Mouse (Mus musculus) embryonic facial prominence, embryonic 11.5 days (tissue): ENCODE data around the gene Olfr731. TPM values are rescaled to one million over a fixed set of nuclear protein-coding genes. Genes with fewer than 3 reads are reported as not detected.

Source experiments
- ATAC-seq: fragments of 200-750 bp; cut with Nextera tagmentation; replicated peaks from 2 replicates; pipeline ENCODE4 v1.8.0; 2017; ENCODE audit warnings: low read depth; ENCODE audit not compliant: insufficient number of reproducible peaks, low FRiP score, low TSS enrichment
- DNase-seq: peaks from one replicate; pipeline ENCODE4 v3.0.0-alpha.2; 2015; ENCODE audit warnings: low spot score
- H3K27ac ChIP-seq: fragments of 300-500 bp; sonication (generic); replicated peaks from 2 replicates; pipeline ENCODE4 v1.5.1; 2014; ENCODE audit warnings: mild to moderate bottlenecking, low read depth, low read length, control low read depth
- H3K27me3 ChIP-seq: fragments of 300-500 bp; sonication (generic); 2 replicates; pipeline ENCODE4 v1.6.1; 2014; ENCODE audit warnings: mild to moderate bottlenecking, low read length, moderate library complexity, mixed read lengths; ENCODE audit not compliant: control insufficient read depth, insufficient read depth
- H3K36me3 ChIP-seq: fragments of 300-500 bp; sonication (generic); replicated peaks from 2 replicates; pipeline ENCODE4 v1.6.1; 2014; ENCODE audit warnings: low read depth, mild to moderate bottlenecking, low read length, moderate library complexity, mixed read lengths; ENCODE audit not compliant: control insufficient read depth, insufficient read depth
- H3K4me1 ChIP-seq: fragments of 300-500 bp; sonication (generic); 2 replicates; pipeline ENCODE4 v1.6.1; 2014; ENCODE audit warnings: low read length, mixed read lengths; ENCODE audit not compliant: control insufficient read depth, insufficient read depth
- H3K4me2 ChIP-seq: fragments of 300-500 bp; sonication (generic); 2 replicates; pipeline ENCODE4 v1.6.1; 2014; ENCODE audit warnings: low read depth, mild to moderate bottlenecking, control low read depth, low read length, moderate library complexity
- H3K4me3 ChIP-seq: fragments of 300-500 bp; sonication (generic); 2 replicates; pipeline ENCODE4 v1.5.1; 2014; ENCODE audit warnings: low read depth, low read length, control low read depth
- H3K9ac ChIP-seq: fragments of 300-500 bp; sonication (generic); replicated peaks from 2 replicates; pipeline ENCODE4 v1.6.1; 2014; ENCODE audit warnings: mild to moderate bottlenecking, control low read depth, low read length
- H3K9me3 ChIP-seq: fragments of 300-500 bp; sonication (generic); replicated peaks from 2 replicates; pipeline ENCODE4 v1.6.1; 2016; ENCODE audit warnings: mild to moderate bottlenecking, low read length, inconsistent platforms, mixed read lengths; ENCODE audit not compliant: control insufficient read depth
- WGBS: fragments of 180-500 bp; shearing (Covaris S2); extraction: QIAGEN DNeasy Blood & Tissue Kit; methylation state at CpG from one replicate; pipeline ENCODE4 v1.1.7; 2014; 5-methylcytosine and 5-hydroxymethylcytosine counted together
- polyA plus RNA-seq: library from polyadenylated mRNA; unstranded; fragments of >200 nt; fragmentation: Nextera tagmentation; extraction: Ambion mirVana; gene quantifications from 2 replicates; pipeline ENCODE4 v1.2.1, GENCODE M21; 2014

The Olfr731 gene
- polyA plus RNA-seq, result not detected in 2 replicates

- H3K9ac ChIP-seq, result no peak within 1 kb of the TSS
- no peak for ATAC-seq
- 82% methylated on average over 4 of the region's 4 CpGs for WGBS
These were observed at the start of gene Olfr731 for GRCm38 (mm10) chr14:50241766-50242165. TSS of gene Olfr731 (minus strand) at chr14:50241866.

GRCm38 (mm10) chr14:50284106-50284505 is 42.4 kb upstream of the Olfr731 start, which contains the start of gene Olfr732:
TSS of gene Olfr732 (minus strand) at chr14:50284206.
- H3K4me1 ChIP-seq, result no peaks in the 10 kb centered on the region
- H3K9me3 ChIP-seq, result no peaks in the 10 kb centered on the region
- no peak within 1 kb of the TSS for H3K9ac ChIP-seq
- H3K36me3 ChIP-seq, result no peaks in the 10 kb centered on the region
- H3K4me2 ChIP-seq, result no peak within 1 kb of the TSS
- WGBS, result 91% methylated on average over 1 of the region's 1 CpGs
- H3K27ac ChIP-seq, result no peak within 1 kb of the TSS
- DNase-seq (no peak), ATAC-seq (no peak)
- no peak within 1 kb of the TSS for H3K4me3 ChIP-seq
- no peaks in the 10 kb centered on the region for H3K27me3 ChIP-seq

More at GRCm38 (mm10) chr14:50241766-50242165, at the start of gene Olfr731:
- H3K9me3 ChIP-seq, result no peaks in the 10 kb centered on the region
- H3K4me3 ChIP-seq, result no peak within 1 kb of the TSS
- no peak within 1 kb of the TSS for H3K4me2 ChIP-seq
- H3K4me1 ChIP-seq, result no peaks in the 10 kb centered on the region
- no peak within 1 kb of the TSS for H3K27ac ChIP-seq
- H3K36me3 ChIP-seq, result no peaks in the 10 kb centered on the region
- no peaks in the 10 kb centered on the region for H3K27me3 ChIP-seq
- DNase-seq, result no peak

DNA sequence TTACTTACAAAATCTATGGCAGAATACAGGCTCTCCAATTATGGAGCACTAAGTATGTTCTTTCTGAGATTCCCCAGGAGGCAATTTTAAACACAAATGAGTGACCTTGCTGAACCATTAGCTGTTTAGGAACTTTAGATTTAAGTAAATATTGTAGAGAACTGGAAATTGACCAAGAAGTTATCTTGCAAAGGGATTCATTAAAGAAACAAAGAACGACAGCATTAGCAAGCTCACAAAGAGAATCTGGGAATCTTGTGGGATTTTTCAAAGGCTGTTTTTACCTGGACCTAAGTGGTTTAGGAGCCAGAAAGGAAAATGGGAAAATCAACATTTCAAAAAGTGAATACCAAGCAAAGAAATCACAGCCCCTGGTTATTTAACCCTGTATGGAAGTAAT is 53.6 kb downstream of the Olfr731 start, which contains the start of gene Olfr730:
TSS of gene Olfr730 (minus strand) at position 101 of the 400 bp plus-strand sequence.
- ATAC-seq (no peak), DNase-seq (no peak)
- H3K4me1 ChIP-seq, result no peaks in the 10 kb centered on the region
- H3K36me3 ChIP-seq, result no peaks in the 10 kb centered on the region
- H3K27me3 ChIP-seq, result no peaks in the 10 kb centered on the region
- no peaks in the 10 kb centered on the region for H3K9me3 ChIP-seq
- H3K4me2 ChIP-seq, result no peak within 1 kb of the TSS
- WGBS, result 58% methylated on average over 1 of the region's 1 CpGs
- no peak within 1 kb of the TSS for H3K9ac ChIP-seq
- H3K4me3 ChIP-seq, result no peak within 1 kb of the TSS
- H3K27ac ChIP-seq, result no peak within 1 kb of the TSS

Other genes with a start within 250 kb of the Olfr731 start
- not detected in 2 replicates for gene Olfr725, start 201.5 kb downstream of the Olfr731 start, polyA plus RNA-seq
- not detected in 2 replicates for gene Olfr726, start 150.9 kb downstream of the Olfr731 start, polyA plus RNA-seq
- gene Olfr727, start 118.7 kb downstream of the Olfr731 start, polyA plus RNA-seq, result not detected in 2 replicates
- not detected in 2 replicates for gene Olfr728, start 99.2 kb downstream of the Olfr731 start, polyA plus RNA-seq
- not detected in 2 replicates for gene Olfr729, start 89.0 kb downstream of the Olfr731 start, polyA plus RNA-seq
- gene Olfr730, start 53.7 kb downstream of the Olfr731 start, polyA plus RNA-seq, result not detected in 2 replicates
- not detected in 2 replicates for gene Olfr732, start 42.3 kb upstream of the Olfr731 start, polyA plus RNA-seq
- gene Olfr733, start 59.7 kb upstream of the Olfr731 start, polyA plus RNA-seq, result not detected in 2 replicates
- not detected in 2 replicates for gene Olfr734, start 84.9 kb upstream of the Olfr731 start, polyA plus RNA-seq
- gene Olfr735, start 107.0 kb upstream of the Olfr731 start, polyA plus RNA-seq, result not detected in 2 replicates
- not detected in 2 replicates for gene Tlr11, start 116.0 kb upstream of the Olfr731 start, polyA plus RNA-seq
- gene Olfr736, start 139.3 kb upstream of the Olfr731 start, polyA plus RNA-seq, result not detected in 2 replicates
- gene Olfr738, start 165.7 kb upstream of the Olfr731 start, polyA plus RNA-seq, result not detected in 2 replicates
- not detected in 2 replicates for gene Olfr739, start 176.8 kb upstream of the Olfr731 start, polyA plus RNA-seq
- not detected in 2 replicates for gene Olfr740, start 203.7 kb upstream of the Olfr731 start, polyA plus RNA-seq
- gene Olfr741, start 230.9 kb upstream of the Olfr731 start, polyA plus RNA-seq, result not detected in 2 replicates